Mouse (Mus musculus) testis, adult 2 months (tissue): ENCODE measurements around the gene Trpm4.

Experiments used
- CTCF ChIP-seq: fragments of 200-500 bp; IDR thresholded peaks from 2 replicates; pipeline ENCODE4 v1.5.1; 2012; ENCODE audit warnings: low read depth, mild to moderate bottlenecking, inconsistent platforms, low read length, moderate library complexity; ENCODE audit not compliant: control insufficient read depth, insufficient read depth, insufficient replicate concordance
- POLR2A ChIP-seq: fragments of 200-500 bp; IDR thresholded peaks from 2 replicates; pipeline ENCODE4 v1.6.1; 2012; ENCODE audit warnings: low read depth, mild to moderate bottlenecking, inconsistent platforms, low read length, moderate library complexity; ENCODE audit not compliant: control insufficient read depth

DNA sequence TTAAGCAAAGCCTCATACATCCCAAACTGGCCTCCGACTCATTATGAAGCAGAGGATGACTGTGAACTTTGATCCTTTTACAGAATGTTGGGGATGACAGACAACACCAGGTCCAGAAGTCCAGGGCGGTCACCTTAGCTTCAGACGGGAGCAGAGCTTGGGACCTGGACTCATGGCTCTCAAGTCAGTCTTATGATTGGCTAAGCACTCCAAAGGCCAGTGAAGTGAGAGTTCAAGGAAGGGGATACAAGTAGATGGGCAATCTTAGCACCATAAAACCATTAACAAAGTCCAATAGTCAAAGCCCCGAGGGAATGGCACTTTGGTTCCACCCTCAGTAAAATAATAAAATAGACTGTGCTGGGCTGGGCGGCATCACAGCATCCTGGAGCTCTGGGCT, 10.5 kb downstream of the Trpm4 start:
- TF ChIP-seq CTCF: no peak
- no peak for TF ChIP-seq POLR2A
